22 mouse cellular contexts compared by ENCODE assay signal in the genomic region with DNA sequence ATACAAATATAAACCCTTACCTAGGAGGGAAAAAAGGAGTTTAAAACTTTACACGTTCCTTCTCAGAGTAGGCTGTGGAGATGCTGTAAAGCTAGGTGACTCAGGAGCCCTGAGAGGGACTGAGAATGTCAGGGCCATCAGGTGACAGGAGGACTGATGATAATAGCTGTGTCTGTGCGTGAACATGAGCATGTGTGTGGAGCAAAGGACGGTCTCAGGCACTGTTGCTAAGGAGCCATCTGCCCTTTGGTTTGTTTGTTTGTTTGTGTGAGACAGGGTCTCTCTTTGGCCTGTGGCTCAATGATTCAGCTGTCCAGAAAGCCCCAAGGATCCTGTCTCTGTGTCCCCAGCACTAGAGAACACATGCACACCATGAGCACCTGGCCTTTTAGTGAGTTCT. TPM values are rescaled to one million over a fixed set of nuclear protein-coding genes. Genes with fewer than 3 reads are reported as not detected.
"Had no signal": no experiment of that assay in that cellular context is flagged by ENCODE, and none has a peak within 500 bp of the region (broad histone marks: within the 10 kb centered on the region; RNA-seq: fewer than 3 reads in every experiment).

No protein-coding gene starts in this region.

- ATAC-seq: lung, postnatal 0 days; midbrain, embryonic 15.5 days had no signal

- H3K4me2 ChIP-seq: kidney, embryonic 15.5 days; liver, embryonic 13.5 days; lung, embryonic 14.5 days; midbrain, embryonic 15.5 days; neural tube, embryonic 12.5 days; neural tube, embryonic 15.5 days had no signal

- H3K27ac ChIP-seq: kidney, embryonic 15.5 days; liver, embryonic 13.5 days; midbrain, embryonic 10.5 days; midbrain, embryonic 15.5 days; neural tube, embryonic 12.5 days; neural tube, embryonic 15.5 days; stomach, postnatal 0 days had no signal

- H3K4me1 ChIP-seq: kidney, embryonic 15.5 days; midbrain, embryonic 10.5 days; midbrain, embryonic 15.5 days; neural tube, embryonic 12.5 days; neural tube, embryonic 15.5 days had no signal

- H3K4me3 ChIP-seq: kidney, embryonic 15.5 days; liver, embryonic 13.5 days; megakaryocyte, embryonic 14.5 days; midbrain, embryonic 10.5 days; midbrain, embryonic 15.5 days; neural tube, embryonic 12.5 days; neural tube, embryonic 15.5 days had no signal

- H3K27me3 ChIP-seq: kidney, embryonic 15.5 days; liver, embryonic 13.5 days; megakaryocyte, embryonic 14.5 days; midbrain, embryonic 15.5 days; neural tube, embryonic 12.5 days; neural tube, embryonic 15.5 days had no signal

- DNase-seq: kidney, adult 11 months; kidney, adult 8-10 months; kidney, postnatal 10 days; kidney, postnatal 36 days; liver, embryonic 13.5 days; lung, embryonic 14.5 days; right cerebral cortex, adult 18-20 months; right cerebral cortex, postnatal 14 days; right cerebral cortex, postnatal 4 days; thymus, adult 2 months; thymus, postnatal 14 days; thymus, postnatal 4 days had no signal

- H3K9me3 ChIP-seq: kidney, embryonic 15.5 days; liver, embryonic 13.5 days; megakaryocyte, embryonic 14.5 days; midbrain, embryonic 10.5 days; midbrain, embryonic 15.5 days; neural tube, embryonic 12.5 days; neural tube, embryonic 15.5 days had no signal

- H3K9ac ChIP-seq: kidney, embryonic 15.5 days; liver, embryonic 13.5 days; lung, embryonic 14.5 days; midbrain, embryonic 15.5 days; neural tube, embryonic 12.5 days; neural tube, embryonic 15.5 days had no signal

RNA-seq across cellular contexts. Expression of a gene that starts 28.5 kb away (rescaled TPM):
- total RNA-seq: layer of hippocampus, postnatal 14 days; left cerebral cortex, postnatal 36 days had no signal

RNA-seq across cellular contexts. Expression of a gene that starts 33.6 kb away (rescaled TPM):
- polyA plus RNA-seq: liver, embryonic 13.5 days; lung, postnatal 0 days; thymus, adult 2 months had no signal
